Mouse (Mus musculus) lung, embryonic 14.5 days (tissue): Measurements from ENCODE around the gene Fam240a. TPM values are rescaled to one million over a fixed set of nuclear protein-coding genes. Genes with fewer than 3 reads are reported as not detected.

Experiments
- ATAC-seq: fragments of 200-750 bp; cut with Nextera tagmentation; 2 replicates; pipeline ENCODE4 v1.8.0; 2017; ENCODE audit warnings: mild to moderate bottlenecking, moderate TSS enrichment, moderate library complexity; ENCODE audit not compliant: insufficient read depth
- DNase-seq: peaks from one replicate; pipeline ENCODE4 v3.0.0-alpha.2; 2015
- H3K27ac ChIP-seq: fragments of 300-500 bp; sonication (generic); 2 replicates; pipeline ENCODE4 v1.5.1; 2014; ENCODE audit warnings: low read depth, mild to moderate bottlenecking, moderate library complexity
- H3K27me3 ChIP-seq: fragments of 300-500 bp; sonication (generic); 2 replicates; pipeline ENCODE4 v1.6.1; 2014; ENCODE audit warnings: low read length, control low read depth; ENCODE audit not compliant: insufficient read depth
- H3K36me3 ChIP-seq: fragments of 300-500 bp; sonication (generic); 2 replicates; pipeline ENCODE4 v1.6.1; 2014; ENCODE audit warnings: control low read depth; ENCODE audit not compliant: insufficient read depth
- H3K4me1 ChIP-seq: fragments of 300-500 bp; sonication (generic); 2 replicates; pipeline ENCODE4 v1.6.1; 2014; ENCODE audit warnings: antibody characterized with exemption, control low read depth; ENCODE audit not compliant: insufficient read depth
- H3K4me2 ChIP-seq: fragments of 300-500 bp; sonication (generic); 2 replicates; pipeline ENCODE4 v1.6.1; 2014; ENCODE audit warnings: mild to moderate bottlenecking
- H3K4me3 ChIP-seq: fragments of 300-500 bp; sonication (generic); 2 replicates; pipeline ENCODE4 v1.5.1; 2014; ENCODE audit warnings: low read depth, low read length
- H3K9ac ChIP-seq: fragments of 300-500 bp; sonication (generic); 2 replicates; pipeline ENCODE4 v1.6.1; 2014
- H3K9me3 ChIP-seq: fragments of 300-500 bp; sonication (generic); 2 replicates; pipeline ENCODE4 v1.6.1; 2016; ENCODE audit warnings: low read depth, low read length, control low read depth
- CTCF ChIP-seq: IDR thresholded peaks from 2 replicates; pipeline ENCODE4 v1.5.1; 2016; ENCODE audit warnings: antibody characterized with exemption, low read depth
- WGBS: fragments of 180-500 bp; shearing (Covaris S2); extraction: QIAGEN DNeasy Blood & Tissue Kit; methylation state at CpG from one replicate; pipeline ENCODE4 v1.1.7; 2014; 5-methylcytosine and 5-hydroxymethylcytosine counted together
- polyA plus RNA-seq: library from polyadenylated mRNA; unstranded; fragments of >200 nt; fragmentation: Nextera tagmentation; extraction: Ambion mirVana; gene quantifications from 2 replicates; pipeline ENCODE4 v1.2.1, GENCODE M21; 2014

Gene Fam240a
- polyA plus RNA-seq: not detected in 2 replicates

GRCm38 (mm10) chr9:110916786-110917185 is at the start of gene Fam240a:
Gene Fam240a (minus strand): TSS chr9:110916861.
- H3K36me3 ChIP-seq: no peaks in the 10 kb centered on the region

GRCm38 (mm10) chr9:110965910-110966231 is 49.2 kb upstream of the Fam240a start:
- Histone ChIP-seq H3K4me1 (no peaks in the 10 kb centered on the region), H3K9me3 (no peaks in the 10 kb centered on the region), H3K36me3 (no peaks in the 10 kb centered on the region), H3K4me3 (no peak overlapping the region), H3K9ac (no peak overlapping the region), H3K27me3 (no peaks in the 10 kb centered on the region), H3K27ac (no peak overlapping the region), H3K4me2 (no peak overlapping the region)
- TF ChIP-seq CTCF: no peak
- no peak for DNase-seq
- ATAC-seq: no peak
- WGBS: 68% methylated on average over 2 of the region's 2 CpGs

More at GRCm38 (mm10) chr9:110916786-110917185, at the start of gene Fam240a:
- Histone ChIP-seq H3K27me3 (no peaks in the 10 kb centered on the region), H3K4me2 (no peak within 1 kb of the TSS), H3K9ac (no peak within 1 kb of the TSS), H3K4me3 (no peak within 1 kb of the TSS), H3K27ac (no peak within 1 kb of the TSS), H3K4me1 (no peaks in the 10 kb centered on the region), H3K9me3 (no peaks in the 10 kb centered on the region)
- no peak for DNase-seq
- no peak for TF ChIP-seq CTCF
- 83% methylated on average over 7 of the region's 7 CpGs for WGBS
- ATAC-seq: no peak

- TF ChIP-seq CTCF: no peak
- no peak for ATAC-seq
- Histone ChIP-seq H3K9me3 (no peaks in the 10 kb centered on the region), H3K4me3 (no peak overlapping the region), H3K4me1 (no peaks in the 10 kb centered on the region), H3K27ac (no peak overlapping the region), H3K9ac (no peak overlapping the region), H3K4me2 (no peak overlapping the region), H3K27me3 (no peaks in the 10 kb centered on the region), H3K36me3 (no peaks in the 10 kb centered on the region)
- 88% methylated on average over 22 of the region's 22 CpGs for WGBS
- no peak for DNase-seq
Observed at GRCm38 (mm10) chr9:110965062-110965909, 48.6 kb upstream of the Fam240a start.

GRCm38 (mm10) chr9:110963566-110964115 is 47.0 kb upstream of the Fam240a start:
- no peak for TF ChIP-seq CTCF
- no peak for DNase-seq

GRCm38 (mm10) chr9:110961386-110961785 is 44.7 kb upstream of the Fam240a start:
- Histone ChIP-seq H3K36me3 (no peaks in the 10 kb centered on the region), H3K27me3 (no peaks in the 10 kb centered on the region), H3K9me3 (no peaks in the 10 kb centered on the region), H3K4me2 (no peak overlapping the region), H3K27ac (no peak overlapping the region), H3K4me3 (no peak overlapping the region), H3K9ac (no peak overlapping the region), H3K4me1 (no peaks in the 10 kb centered on the region)
- TF ChIP-seq CTCF: no peak
- ATAC-seq: no peak
- DNase-seq: no peak
- WGBS: 95% methylated on average over 8 of the region's 8 CpGs

More at GRCm38 (mm10) chr9:110963566-110964115, 47.0 kb upstream of the Fam240a start:
- 73% methylated on average over 8 of the region's 8 CpGs for WGBS
- Histone ChIP-seq H3K4me2 (no peak overlapping the region), H3K9ac (no peak overlapping the region), H3K36me3 (no peaks in the 10 kb centered on the region), H3K27ac (no peak overlapping the region), H3K9me3 (no peaks in the 10 kb centered on the region), H3K4me1 (no peaks in the 10 kb centered on the region), H3K27me3 (no peaks in the 10 kb centered on the region), H3K4me3 (no peak overlapping the region)
- ATAC-seq: no peak

- ATAC-seq (no peak), DNase-seq (no peak)
- WGBS: 78% methylated on average over 13 of the region's 13 CpGs
Observed at GRCm38 (mm10) chr9:110960230-110961149, 43.8 kb upstream of the Fam240a start.

More at GRCm38 (mm10) chr9:110960230-110961149, 43.8 kb upstream of the Fam240a start:
- no peak overlapping the region for H3K9ac ChIP-seq
- no peaks in the 10 kb centered on the region for H3K9me3 ChIP-seq
- no peak overlapping the region for H3K4me2 ChIP-seq
- no peak overlapping the region for H3K27ac ChIP-seq
- TF ChIP-seq CTCF: no peak
- no peak overlapping the region for H3K4me3 ChIP-seq
- H3K36me3 ChIP-seq: no peaks in the 10 kb centered on the region
- H3K27me3 ChIP-seq: no peaks in the 10 kb centered on the region; the same call in 1 of the 2 replicates
- no peaks in the 10 kb centered on the region for H3K4me1 ChIP-seq
